8 mouse cellular contexts compared by ENCODE assay signal in genomic region chr13:38345431-38345820, GRCm38 (mm10). TPM values are rescaled to one million over a fixed set of nuclear protein-coding genes. Genes with fewer than 3 reads are reported as not detected.
DNase-seq lines count a peak whose midpoint lies in the region; ATAC-seq lines count a peak whose summit lies in the region.
"Had no signal": no experiment of that assay in that cellular context is flagged by ENCODE, and none has a peak within 500 bp of the region (broad histone marks: within the 10 kb centered on the region; RNA-seq: fewer than 3 reads in every experiment).

No protein-coding gene starts in this region.

- ATAC-seq in lung, embryonic 16.5 days (ENCODE audit: low read depth): peak; percentile 37
- ATAC-seq in forebrain, embryonic 14.5 days: peak; percentile 9
- peak; percentile 54 for ATAC-seq in kidney, embryonic 15.5 days (replicated peaks; ENCODE audit: low FRiP score)
- ATAC-seq in neural tube, embryonic 12.5 days (ENCODE audit: low FRiP score, low read depth): peak; percentile 54

- H3K9ac ChIP-seq in lung, embryonic 16.5 days (ENCODE audit: low read length): peak overlapping the region; percentile 53
- peak overlapping the region; percentile 21; the same call in 1 of the 2 replicates for H3K9ac ChIP-seq in forebrain, embryonic 14.5 days (ENCODE audit: low read length)
- H3K9ac ChIP-seq in kidney, embryonic 15.5 days: peak overlapping the region; percentile 45
- H3K9ac ChIP-seq in neural tube, embryonic 12.5 days: peak overlapping the region; percentile 47

- no peak for DNase-seq in lung, postnatal 36 days
- no peak for DNase-seq in forebrain, embryonic 14.5 days (ENCODE audit: low spot score)
- no peak for DNase-seq in thymus, postnatal 0 days (ENCODE audit: low spot score)
- no peak for DNase-seq in cerebellum, adult 9-10 months

- H3K9me3 ChIP-seq in lung, embryonic 16.5 days (ENCODE audit: control insufficient read depth, low read length): no peaks in the 10 kb centered on the region
- H3K9me3 ChIP-seq in forebrain, embryonic 14.5 days (replicated peaks; ENCODE audit: control insufficient read depth, low read length): no peaks in the 10 kb centered on the region
- H3K9me3 ChIP-seq in kidney, embryonic 15.5 days (replicated peaks): no peaks in the 10 kb centered on the region
- no peaks in the 10 kb centered on the region for H3K9me3 ChIP-seq in neural tube, embryonic 12.5 days

- H3K27me3 ChIP-seq in lung, embryonic 16.5 days (ENCODE audit: control insufficient read depth, insufficient read depth, low read depth, low read length): peaks cover 50% of the 10 kb centered on the region
- H3K27me3 ChIP-seq in forebrain, embryonic 14.5 days (replicated peaks; ENCODE audit: control insufficient read depth, insufficient read depth, low read length): peaks cover 46% of the 10 kb centered on the region
- peaks cover 60% of the 10 kb centered on the region for H3K27me3 ChIP-seq in kidney, embryonic 15.5 days
- H3K27me3 ChIP-seq in neural tube, embryonic 12.5 days (replicated peaks): peaks cover 47% of the 10 kb centered on the region

- H3K27ac ChIP-seq in lung, embryonic 16.5 days (ENCODE audit: low read length): no peak overlapping the region
- no peak overlapping the region for H3K27ac ChIP-seq in forebrain, embryonic 14.5 days (ENCODE audit: low read depth, low read length)
- no peak overlapping the region for H3K27ac ChIP-seq in kidney, embryonic 15.5 days
- H3K27ac ChIP-seq in neural tube, embryonic 12.5 days: no peak overlapping the region

- peak overlapping the region; percentile 77 for H3K4me2 ChIP-seq in lung, embryonic 16.5 days (ENCODE audit: low read depth, low read length)
- H3K4me2 ChIP-seq in forebrain, embryonic 14.5 days (ENCODE audit: low read length): peak overlapping the region; percentile 80
- peak overlapping the region; percentile 93 for H3K4me2 ChIP-seq in kidney, embryonic 15.5 days
- peak overlapping the region; percentile 82 for H3K4me2 ChIP-seq in neural tube, embryonic 12.5 days (replicated peaks)

- H3K4me3 ChIP-seq in lung, embryonic 16.5 days (ENCODE audit: low read length): peak overlapping the region; percentile 54
- H3K4me3 ChIP-seq in forebrain, embryonic 14.5 days (ENCODE audit: low read depth, low read length): peak overlapping the region; percentile 41
- H3K4me3 ChIP-seq in kidney, embryonic 15.5 days (replicated peaks): peak overlapping the region; percentile 55
- peak overlapping the region; percentile 39 for H3K4me3 ChIP-seq in neural tube, embryonic 12.5 days
- H3K4me3 ChIP-seq: myocyte had no signal

- no peaks in the 10 kb centered on the region for H3K36me3 ChIP-seq in lung, embryonic 16.5 days (ENCODE audit: control insufficient read depth, insufficient read depth, low read length)
- no peaks in the 10 kb centered on the region for H3K36me3 ChIP-seq in forebrain, embryonic 14.5 days (ENCODE audit: control insufficient read depth, insufficient read depth, low read length)
- no peaks in the 10 kb centered on the region for H3K36me3 ChIP-seq in kidney, embryonic 15.5 days
- H3K36me3 ChIP-seq in neural tube, embryonic 12.5 days: no peaks in the 10 kb centered on the region

- H3K4me1 ChIP-seq in lung, embryonic 16.5 days (replicated peaks; ENCODE audit: control insufficient read depth, insufficient read depth, low read length): peaks cover 22% of the 10 kb centered on the region
- H3K4me1 ChIP-seq in forebrain, embryonic 14.5 days (ENCODE audit: control insufficient read depth, insufficient read depth, low read length): peaks cover 10% of the 10 kb centered on the region
- peaks cover 34% of the 10 kb centered on the region for H3K4me1 ChIP-seq in kidney, embryonic 15.5 days
- peaks cover 27% of the 10 kb centered on the region for H3K4me1 ChIP-seq in neural tube, embryonic 12.5 days

- WGBS in lung, embryonic 16.5 days: under 1% methylated on average over 32 of the region's 32 CpGs
- 3% methylated on average over 32 of the region's 32 CpGs for WGBS in forebrain, embryonic 14.5 days
- WGBS in kidney, embryonic 15.5 days: under 1% methylated on average over 32 of the region's 32 CpGs
- WGBS in neural tube, embryonic 12.5 days: under 1% methylated on average over 32 of the region's 32 CpGs

RNA-seq across cellular contexts. Expression of gene Bmp6, which starts 0.5 kb away (rescaled TPM):
- polyA plus RNA-seq in lung, embryonic 16.5 days (2015; fragmentation: Nextera tagmentation; extraction: Ambion mirVana): 1.3 and 1.6 TPM in 2 replicates
- 2.6 and 3.7 TPM in 2 replicates for polyA plus RNA-seq in forebrain, embryonic 14.5 days (2014; fragmentation: Nextera tagmentation; extraction: Ambion mirVana)
- 1.7 and 2.5 TPM in 2 replicates for polyA plus RNA-seq in kidney, embryonic 15.5 days (2015; fragmentation: Nextera tagmentation; extraction: Ambion mirVana)
- polyA plus RNA-seq in neural tube, embryonic 12.5 days (2016; fragmentation: Nextera tagmentation; extraction: Ambion mirVana): 2.1 and 2.6 TPM in 2 replicates
- 0.40 and 0.43 TPM in 2 replicates for polyA plus RNA-seq in thymus, postnatal 0 days (2015; fragmentation: Nextera tagmentation; extraction: Ambion mirVana)
